Mouse (Mus musculus): ENCODE data around the gene Otx1. TPM values are rescaled to one million over a fixed set of nuclear protein-coding genes. Genes with fewer than 3 reads are reported as not detected.

Otx1 gene
- total RNA-seq, 2 experiments from 2014 or later, result 5.0 to 7.4 TPM

DNA sequence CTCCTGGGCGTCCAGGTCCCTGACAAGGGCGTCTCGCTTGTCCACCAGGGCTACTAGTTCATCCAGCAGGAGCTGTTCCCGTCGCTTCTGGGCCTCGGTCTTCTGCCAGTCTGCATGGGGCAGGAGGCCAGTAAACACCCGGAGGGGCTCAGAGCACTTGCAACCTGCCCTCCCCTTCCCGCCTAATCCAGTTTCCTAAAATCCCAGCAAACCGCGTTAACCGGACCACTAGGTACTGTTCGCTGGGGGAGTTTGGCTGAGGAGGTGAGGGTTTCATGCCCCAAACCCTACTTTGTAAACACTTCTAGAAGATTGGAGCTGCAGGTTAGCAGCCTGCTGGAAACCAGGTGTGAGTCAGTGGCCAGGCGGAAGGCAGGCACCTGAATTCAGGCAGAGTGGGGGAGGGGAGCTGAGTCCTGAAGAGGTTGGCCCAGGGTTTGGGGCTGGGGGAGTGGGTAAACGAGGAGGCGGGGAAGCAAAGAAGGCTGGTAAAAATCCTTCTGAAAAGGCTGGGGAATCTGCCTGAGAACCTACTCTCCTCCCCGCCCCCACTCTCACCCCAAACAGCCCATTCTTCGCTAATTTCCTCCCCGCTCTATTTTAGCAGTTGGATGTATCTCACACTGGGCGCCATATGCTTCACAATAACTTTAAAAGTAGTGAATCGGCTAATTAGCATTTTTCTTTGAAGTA lies 4.5 kb upstream of the Otx1 start:
- no peak for TF ChIP-seq CTCF (IDR thresholded peaks at IDR 0.05)
- Histone ChIP-seq H3K27ac (no peak overlapping the region), H3K4me3 (0 out of 2 replicates have a peak overlapping the region, but pooled peaks have one; percentile 9)
- intact Hi-C loops (cut with DNase I), result loop anchor here (10.0 kb wide), 1 partner anchor 642 kb away; no protein-coding TSS in a partner anchor
- peak in 1 of 2 experiments; percentile 22 for DNase-seq (ENCODE audit: extremely low spot score in 1 of 2, low spot score in 2 of 2)

- intact Hi-C loops (cut with DNase I), result loop anchor here (10.0 kb wide), 1 partner anchor 642 kb away; no protein-coding TSS in a partner anchor
- TF ChIP-seq CTCF (IDR thresholded peaks at IDR 0.05), result no peak
- no peak for DNase-seq (ENCODE audit: extremely low spot score in 1 of 2, low spot score in 2 of 2)
- H3K27ac ChIP-seq, result no peak overlapping the region
- no peak overlapping the region for H3K4me3 ChIP-seq
These were observed 3.9 kb upstream of the Otx1 start for GRCm38 (mm10) chr11:22006471-22007087.

GRCm38 (mm10) chr11:22005281-22005870 lies 2.7 kb upstream of the Otx1 start:
- Histone ChIP-seq H3K27ac (no peak overlapping the region), H3K4me3 (no peak overlapping the region)
- no peak for DNase-seq (ENCODE audit: extremely low spot score in 1 of 2, low spot score in 2 of 2)
- intact Hi-C loops (cut with DNase I), result loop anchor here (10.0 kb wide), 1 partner anchor 641 kb away; no protein-coding TSS in a partner anchor
- no peak for TF ChIP-seq CTCF (IDR thresholded peaks at IDR 0.05)

DNA sequence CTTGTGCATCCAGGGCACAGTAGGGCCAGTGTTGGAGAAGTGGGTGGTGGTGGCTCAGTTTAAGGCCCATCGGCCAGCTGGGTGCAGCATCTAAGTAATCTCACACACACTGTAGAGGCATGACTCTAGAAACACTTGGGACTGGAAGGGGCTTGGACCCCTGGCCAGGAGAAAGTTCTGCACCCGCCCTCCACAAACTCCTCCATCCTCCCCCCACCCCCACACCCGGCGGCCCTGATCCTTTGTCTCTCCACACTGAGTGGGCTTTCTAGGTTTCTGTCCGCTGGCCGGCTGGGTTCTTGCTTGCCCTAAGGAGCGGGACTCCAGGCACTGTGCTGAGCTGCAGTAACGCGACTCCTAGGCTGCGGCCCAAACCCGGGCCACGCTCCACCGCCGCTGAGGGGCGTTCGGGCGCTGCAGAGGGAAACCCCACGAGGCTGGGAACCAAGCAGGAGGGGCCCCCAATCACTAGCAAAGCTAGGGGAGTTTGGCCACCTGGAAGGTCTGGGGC lies 1.7 kb upstream of the Otx1 start:
- DNase-seq (ENCODE audit: extremely low spot score in 1 of 2, low spot score in 2 of 2), result peak; percentile 22 to 28
- H3K27ac ChIP-seq, result no peak overlapping the region; the same call in 1 of the 2 replicates
- TF ChIP-seq CTCF (IDR thresholded peaks at IDR 0.05), result no peak
- H3K4me3 ChIP-seq, result no peak overlapping the region
- intact Hi-C loops (cut with DNase I), result loop anchor here (10.0 kb wide), 1 partner anchor 640 kb away; no protein-coding TSS in a partner anchor

DNA sequence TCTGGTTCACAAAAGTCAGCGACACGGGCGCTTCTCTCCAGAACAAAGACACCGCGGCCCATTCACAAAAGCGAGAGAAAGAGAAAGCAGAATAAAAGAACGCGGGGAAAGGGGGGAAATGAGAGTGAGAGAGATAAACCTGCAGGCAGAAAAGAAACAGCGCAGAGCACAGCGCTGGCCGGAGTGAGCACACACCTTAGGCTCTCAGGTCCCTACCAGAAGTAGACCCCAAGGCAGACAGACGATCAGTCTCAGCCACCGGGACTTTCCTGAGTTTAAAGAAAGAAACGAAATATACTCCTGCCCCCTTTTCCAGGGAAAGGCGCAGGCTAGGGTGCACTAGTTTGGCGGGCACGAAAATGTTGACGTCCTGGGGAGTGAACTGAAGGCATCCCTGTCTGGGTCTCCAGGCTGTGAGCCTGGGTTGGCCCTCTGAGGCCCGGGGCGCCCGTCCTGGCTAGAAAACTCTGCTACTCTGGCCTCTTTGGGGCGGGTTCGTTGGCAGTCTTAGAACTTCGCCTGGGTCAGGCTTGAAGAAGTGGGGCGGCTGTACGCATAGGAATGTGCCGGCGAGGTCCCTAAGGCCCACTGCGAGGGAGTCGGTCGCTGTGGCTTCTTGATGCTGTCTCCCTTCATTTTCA lies 764 bp upstream of the Otx1 start:
- Histone ChIP-seq H3K27ac (peak overlapping the region; percentile 59; the same call in 1 of the 2 replicates), H3K4me3 (peak overlapping the region; percentile 52)
- intact Hi-C loops (cut with DNase I), result loop anchor here (10.0 kb wide), 1 partner anchor 639 kb away; no protein-coding TSS in a partner anchor
- TF ChIP-seq CTCF (IDR thresholded peaks at IDR 0.05), result no peak
- no peak for DNase-seq (ENCODE audit: extremely low spot score in 1 of 2, low spot score in 2 of 2)

DNA sequence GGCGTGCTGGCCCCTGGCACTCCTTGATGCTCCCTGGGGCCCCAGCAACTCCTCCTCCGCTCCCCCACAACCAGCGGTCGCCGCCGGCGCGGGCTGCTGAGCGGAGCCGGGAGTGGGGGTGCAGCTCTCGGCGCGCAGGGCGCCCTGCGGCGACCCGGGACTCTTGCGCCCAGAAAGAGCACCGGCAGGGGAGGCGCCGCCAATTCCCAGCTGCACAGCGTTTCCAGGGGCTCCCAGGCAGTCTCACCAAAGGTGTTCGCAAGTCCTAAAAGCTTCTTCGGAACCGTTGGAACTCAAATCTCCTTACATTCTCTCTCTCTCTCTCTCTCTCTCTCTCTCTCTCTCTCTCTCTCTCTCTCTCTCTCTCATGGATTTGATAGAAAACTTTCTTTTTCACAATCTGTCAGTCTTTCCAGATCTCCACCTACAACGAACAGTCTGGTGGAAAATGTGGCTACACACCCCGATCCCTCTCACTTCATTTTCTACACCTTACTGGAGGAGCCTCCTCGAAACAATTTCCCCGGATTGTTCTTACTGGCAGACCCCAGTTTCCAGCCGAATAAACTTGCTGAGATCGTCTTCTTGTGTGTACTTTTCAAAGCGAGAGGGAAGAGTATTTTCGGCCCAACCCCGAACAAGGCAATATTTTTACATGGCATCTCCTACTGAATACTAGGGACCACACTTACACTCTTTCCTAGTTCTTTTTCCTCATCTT lies 475 bp downstream of the Otx1 start:
- H3K27ac ChIP-seq, result peak overlapping the region; percentile 62; the same call in 1 of the 2 replicates
- peak overlapping the region; percentile 52 for H3K4me3 ChIP-seq
- intact Hi-C loops (cut with DNase I), result loop anchor here (10.0 kb wide), 1 partner anchor 637 kb away; no protein-coding TSS in a partner anchor
- TF ChIP-seq CTCF (IDR thresholded peaks at IDR 0.05), result no peak
- DNase-seq (ENCODE audit: extremely low spot score in 1 of 2, low spot score in 2 of 2), result no peak

- intact Hi-C loops (cut with DNase I), result loop anchor here (10.0 kb wide), 1 partner anchor 637 kb away; no protein-coding TSS in a partner anchor
- peak; percentile 46 to 52 for DNase-seq (ENCODE audit: extremely low spot score in 1 of 2, low spot score in 2 of 2)
- Histone ChIP-seq H3K27ac (peak overlapping the region; percentile 62; the same call in 1 of the 2 replicates), H3K4me3 (peak overlapping the region; percentile 52)
- TF ChIP-seq CTCF (IDR thresholded peaks at IDR 0.05), result no peak; the same call in none of the 2 replicates
These were observed 1.2 kb downstream of the Otx1 start for GRCm38 (mm10) chr11:22001321-22002061.

- Histone ChIP-seq H3K27ac (peak overlapping the region; percentile 19; the same call in 1 of the 2 replicates), H3K4me3 (peak overlapping the region; percentile 52)
- intact Hi-C loops (cut with DNase I), result loop anchor here (10.0 kb wide), 1 partner anchor 636 kb away; no protein-coding TSS in a partner anchor
- no peak for DNase-seq (ENCODE audit: extremely low spot score in 1 of 2, low spot score in 2 of 2)
- no peak for TF ChIP-seq CTCF (IDR thresholded peaks at IDR 0.05)
These were observed 2.2 kb downstream of the Otx1 start for GRCm38 (mm10) chr11:22000316-22001076.
